Mouse (Mus musculus) olfactory bulb, adult 2 months (tissue): Measurements from ENCODE around the gene Slc35b1.

Source experiments
- CTCF ChIP-seq: fragments of 200-500 bp; IDR thresholded peaks from 2 replicates; pipeline ENCODE4 v1.5.1; 2012; ENCODE audit warnings: low read depth, mild to moderate bottlenecking, low read length, moderate library complexity; ENCODE audit not compliant: insufficient read depth
- POLR2A ChIP-seq: fragments of 200-500 bp; IDR thresholded peaks from 2 replicates; pipeline ENCODE4 v1.6.1; 2012; ENCODE audit warnings: mild to moderate bottlenecking, low read depth, low read length, moderate library complexity; ENCODE audit not compliant: insufficient read depth

DNA sequence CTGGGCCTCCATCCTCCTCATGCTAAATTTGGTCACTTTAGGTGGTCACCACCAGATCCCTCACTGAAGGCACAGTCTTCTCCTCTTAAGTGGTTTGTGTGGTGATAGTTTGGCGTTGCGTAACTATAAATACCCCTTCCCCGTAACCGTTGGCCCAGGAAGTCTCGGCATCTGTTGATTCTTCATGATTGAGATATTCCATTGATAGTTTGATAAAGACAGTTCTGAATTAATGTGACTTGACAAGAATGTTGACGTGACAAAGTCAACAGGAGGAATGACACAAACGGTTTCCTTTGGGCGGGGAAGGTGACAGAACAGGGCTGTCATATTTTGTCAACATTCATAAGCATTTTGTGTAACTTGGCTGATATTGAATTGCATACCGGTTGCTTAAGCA, 31.3 kb upstream of the Slc35b1 start:
- no peak for TF ChIP-seq CTCF
- no peak for TF ChIP-seq POLR2A
